Mouse (Mus musculus) C2C12 (cell line): ENCODE data around the gene Fuca1.

Experiments used
- CEBPB ChIP-seq: IDR thresholded peaks from one replicate; pipeline ENCODE4 v1.6.1; 2011; ENCODE audit warnings: low read depth, mild to moderate bottlenecking, control low read depth, moderate library complexity
- CTCF ChIP-seq: IDR thresholded peaks from one replicate; pipeline ENCODE4 v1.5.1; 2011; ENCODE audit not compliant: control insufficient read depth, insufficient read depth, insufficient read length
- FOSL1 ChIP-seq: IDR thresholded peaks from one replicate; pipeline ENCODE4 v1.8.0; 2011; ENCODE audit warnings: mild to moderate bottlenecking, low read length; ENCODE audit not compliant: poor library complexity, insufficient read depth, severe bottlenecking
- MAX ChIP-seq: IDR thresholded peaks from one replicate; pipeline ENCODE4 v1.6.1; 2011; ENCODE audit warnings: mild to moderate bottlenecking, control low read depth
- MYOD1 ChIP-seq: IDR thresholded peaks from one replicate; pipeline ENCODE4 v1.6.1; 2011; ENCODE audit warnings: low read depth; ENCODE audit not compliant: control insufficient read depth, insufficient read length
- MYOG ChIP-seq: IDR thresholded peaks from one replicate; pipeline ENCODE4 v1.6.1; 2011; ENCODE audit not compliant: control insufficient read depth, insufficient read length; ENCODE audit errors: extremely low read depth
- USF1 ChIP-seq: IDR thresholded peaks from one replicate; pipeline ENCODE4 v1.6.1; 2011; ENCODE audit warnings: low read depth, mild to moderate bottlenecking, control low read depth, moderate library complexity

GRCm38 (mm10) chr4:135898380-135899049 lies 22.0 kb upstream of the Fuca1 start:
- TF ChIP-seq CTCF: no peak
- TF ChIP-seq USF1: no peak
- TF ChIP-seq FOSL1: no peak
- TF ChIP-seq MYOD1: no peak
- no peak for TF ChIP-seq CEBPB
- no peak for TF ChIP-seq MAX
- TF ChIP-seq MYOG: no peak
